20 mouse cellular contexts compared by ENCODE assay signal in the genomic region with DNA sequence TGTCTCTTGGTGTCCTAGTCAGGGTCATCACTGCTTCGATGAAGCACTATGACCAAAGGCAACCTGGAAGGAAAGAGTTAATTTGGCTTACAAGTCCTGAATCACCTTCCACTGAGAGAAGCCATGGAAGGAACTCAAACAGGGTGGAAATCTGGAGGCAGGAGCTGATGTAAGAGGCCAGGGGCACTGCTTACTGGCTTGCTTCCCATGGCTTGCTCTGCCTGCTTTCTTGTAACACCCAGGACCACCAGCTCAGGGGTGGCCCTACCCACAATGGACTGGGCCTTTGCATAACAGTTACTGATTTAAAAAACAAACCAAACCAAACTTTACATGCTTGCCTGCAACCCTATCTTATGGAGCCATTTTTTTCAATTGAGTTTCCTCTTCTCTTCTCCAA.
A peak's percentile ranks its signal among the peaks of the same experiment; 100 is the strongest.
DNase-seq lines count a peak whose midpoint lies in the region; ATAC-seq and TF ChIP-seq lines count a peak whose summit lies in the region.
"Had no signal": no experiment of that assay in that cellular context is flagged by ENCODE, and none has a peak within 500 bp of the region (broad histone marks: within the 10 kb centered on the region; RNA-seq: fewer than 3 reads in every experiment).

No protein-coding gene starts in this region.

- peak; percentile 71 for DNase-seq in heart, adult 11 months
- no peak for DNase-seq in heart, embryonic 10.5 days (ENCODE audit: low spot score)
- DNase-seq in midbrain, embryonic 11.5 days (ENCODE audit: low spot score, missing footprints) = peak; percentile 54
- DNase-seq in midbrain, embryonic 10.5 days (ENCODE audit: low spot score) = no peak
- no peak for DNase-seq in testis, postnatal 10 days (ENCODE audit: low spot score)
- DNase-seq: adrenal gland, adult 2 months; adrenal gland, adult 8-10 months; adrenal gland, postnatal 10 days; adrenal gland, postnatal 14 days; adrenal gland, postnatal 25 days; B cell, adult 2 months; cerebellum, adult 11 months; cerebellum, adult 11-12 months; cerebellum, adult 18-20 months had no signal

- H3K4me2 ChIP-seq in midbrain, embryonic 11.5 days = no peak overlapping the region

- H3K27me3 ChIP-seq in heart, embryonic 10.5 days (ENCODE audit: insufficient read depth, poor library complexity, severe bottlenecking) = no peaks in the 10 kb centered on the region
- no peaks in the 10 kb centered on the region for H3K27me3 ChIP-seq in midbrain, embryonic 11.5 days (ENCODE audit: control insufficient read depth, insufficient read depth, low read length)
- H3K27me3 ChIP-seq in midbrain, embryonic 10.5 days (ENCODE audit: low read depth, poor library complexity, severe bottlenecking) = no peaks in the 10 kb centered on the region
- no peaks in the 10 kb centered on the region for H3K27me3 ChIP-seq in testis, adult 2 months (ENCODE audit: control insufficient read depth, insufficient read depth, low read length)
- H3K27me3 ChIP-seq: CH12.LX, Patski had no signal

- H3K9ac ChIP-seq in midbrain, embryonic 11.5 days (ENCODE audit: low read length) = no peak overlapping the region

- H3K27ac ChIP-seq in heart, embryonic 10.5 days = no peak overlapping the region
- no peak overlapping the region for H3K27ac ChIP-seq in midbrain, embryonic 11.5 days (ENCODE audit: low read depth, low read length)
- H3K27ac ChIP-seq in midbrain, embryonic 10.5 days (replicated peaks) = no peak overlapping the region
- H3K27ac ChIP-seq in testis, adult 2 months (ENCODE audit: control insufficient read depth, insufficient read depth, low read depth, low read length) = no peak overlapping the region

- TF ChIP-seq POLR2A in testis, adult 2 months (IDR thresholded peaks at IDR 0.05; ENCODE audit: control insufficient read depth, low read depth, low read length) = no peak

- 79% methylated on average over 1 of the region's 1 CpGs for WGBS in heart, embryonic 10.5 days
- 83% methylated on average over 1 of the region's 1 CpGs for WGBS in midbrain, embryonic 11.5 days
- 90% methylated on average over 1 of the region's 1 CpGs for WGBS in midbrain, embryonic 10.5 days

- TF ChIP-seq CTCF in testis, adult 2 months (IDR thresholded peaks at IDR 0.05; ENCODE audit: control insufficient read depth, insufficient read depth, insufficient replicate concordance, low read depth, low read length) = no peak

- H3K36me3 ChIP-seq in heart, embryonic 10.5 days = no peaks in the 10 kb centered on the region
- no peaks in the 10 kb centered on the region for H3K36me3 ChIP-seq in midbrain, embryonic 11.5 days (ENCODE audit: control insufficient read depth, insufficient read depth, low read length)
- H3K36me3 ChIP-seq in midbrain, embryonic 10.5 days = no peaks in the 10 kb centered on the region
- no peaks in the 10 kb centered on the region for H3K36me3 ChIP-seq in testis, adult 2 months (ENCODE audit: control insufficient read depth, insufficient read depth, low read length)
- H3K36me3 ChIP-seq: G1E had no signal

- no peaks in the 10 kb centered on the region for H3K4me1 ChIP-seq in heart, embryonic 10.5 days
- no peaks in the 10 kb centered on the region for H3K4me1 ChIP-seq in midbrain, embryonic 11.5 days (ENCODE audit: control insufficient read depth, insufficient read depth, low read length)
- H3K4me1 ChIP-seq in midbrain, embryonic 10.5 days = no peaks in the 10 kb centered on the region
- no peaks in the 10 kb centered on the region for H3K4me1 ChIP-seq in testis, adult 2 months (ENCODE audit: control insufficient read depth, insufficient read depth, low read length)

- H3K4me3 ChIP-seq in heart, embryonic 10.5 days = no peak overlapping the region
- no peak overlapping the region for H3K4me3 ChIP-seq in midbrain, embryonic 11.5 days (ENCODE audit: low read depth, low read length)
- H3K4me3 ChIP-seq in midbrain, embryonic 10.5 days = no peak overlapping the region
- peak overlapping the region; percentile 23; the same call in 1 of the 2 replicates for H3K4me3 ChIP-seq in testis, adult 2 months (ENCODE audit: control insufficient read depth, low read depth, low read length)

- no peaks in the 10 kb centered on the region for H3K9me3 ChIP-seq in heart, embryonic 10.5 days
- H3K9me3 ChIP-seq in midbrain, embryonic 11.5 days (ENCODE audit: control insufficient read depth, low read length) = no peaks in the 10 kb centered on the region
- no peaks in the 10 kb centered on the region for H3K9me3 ChIP-seq in midbrain, embryonic 10.5 days (replicated peaks)

- ATAC-seq in midbrain, embryonic 11.5 days (ENCODE audit: low FRiP score) = no peak
- ATAC-seq: activated CD4-positive, CD25-positive, alpha-beta regulatory T cell, adult 4 months; CD4-positive, CD25-positive, alpha-beta regulatory T cell, adult 4 months; Patski had no signal

Comparison
In these comparisons a context has a peak if more than half of its experiments do, and no peak if none do; other contexts are left out.
1. DNase-seq: peak in heart, adult 11 months (single experiment) and midbrain, embryonic 11.5 days (single experiment); none in heart, embryonic 10.5 days (single experiment), midbrain, embryonic 10.5 days (single experiment) and testis, postnatal 10 days (single experiment).